Mouse (Mus musculus) ES-E14 (cell line): ENCODE data around the gene Accsl.

Experiments
- CHD2 ChIP-seq: IDR thresholded peaks from 2 replicates; pipeline ENCODE4 v1.6.1; 2014; ENCODE audit warnings: mild to moderate bottlenecking, low read depth, low read length, inconsistent platforms
- HCFC1 ChIP-seq: IDR thresholded peaks from 2 replicates; pipeline ENCODE4 v1.6.1; 2012; ENCODE audit warnings: low read length, inconsistent platforms, borderline replicate concordance; ENCODE audit not compliant: insufficient read depth
- MAFK ChIP-seq: IDR thresholded peaks from 2 replicates; pipeline ENCODE4 v1.6.1; 2014; ENCODE audit warnings: mild to moderate bottlenecking, low read depth, low read length, inconsistent platforms; ENCODE audit not compliant: insufficient read depth
- ZC3H11A ChIP-seq: IDR thresholded peaks from 2 replicates; pipeline ENCODE4 v1.6.1; 2012; ENCODE audit warnings: low read depth, mild to moderate bottlenecking, inconsistent platforms, low read length, borderline replicate concordance

- no peak for TF ChIP-seq CHD2
- no peak for TF ChIP-seq HCFC1
- no peak for TF ChIP-seq ZC3H11A
- no peak for TF ChIP-seq MAFK
These were observed 57.1 kb downstream of the Accsl start for GRCm38 (mm10) chr2:93811812-93812211.
